Mouse (Mus musculus): Measurements from ENCODE around the gene Prkg2. TPM values are rescaled to one million over a fixed set of nuclear protein-coding genes. Genes with fewer than 3 reads are reported as not detected.

Gene Prkg2
- polyA plus RNA-seq, 1 experiment from 2014 or later, result 3.2 TPM

DNA sequence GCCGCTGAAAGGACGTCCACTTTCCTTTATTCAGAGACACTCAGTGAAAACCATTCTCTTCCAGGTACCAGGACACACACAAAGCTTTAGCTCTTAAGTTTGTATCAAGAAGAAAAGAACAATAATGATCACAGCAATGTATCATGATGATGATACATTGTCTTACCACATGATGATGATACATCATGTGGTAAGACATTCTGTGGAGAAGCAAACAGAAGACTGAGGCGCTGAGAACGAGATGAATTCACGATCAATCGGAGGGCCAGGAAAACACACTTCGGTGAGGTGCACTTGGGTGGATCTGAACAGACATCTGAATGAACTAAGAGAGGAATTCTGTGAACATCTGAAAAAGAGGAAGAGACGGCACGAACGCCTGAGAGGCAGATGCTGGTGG is 87.4 kb downstream of the Prkg2 start:
- WGBS, result 88% methylated on average over 10 of the region's 10 CpGs
- H3K27me3 ChIP-seq (ENCODE audit: insufficient read depth, low read length), result no peaks in the 10 kb centered on the region
- no peak overlapping the region for H3K4me2 ChIP-seq (ENCODE audit: low read length)
- no peak for TF ChIP-seq CTCF (IDR thresholded peaks at IDR 0.05; ENCODE audit: low read depth)
- H3K4me1 ChIP-seq (replicated peaks; ENCODE audit: insufficient read depth, low read length), result no peaks in the 10 kb centered on the region
- H3K9ac ChIP-seq (ENCODE audit: low read depth, low read length), result no peak overlapping the region
- H3K9me3 ChIP-seq (replicated peaks; ENCODE audit: low read length), result no peaks in the 10 kb centered on the region
- H3K4me3 ChIP-seq (replicated peaks; ENCODE audit: low read depth, low read length), result no peak overlapping the region
- no peak overlapping the region for H3K27ac ChIP-seq
- DNase-seq (ENCODE audit: low spot score) (no peak), ATAC-seq (replicated peaks; ENCODE audit: low FRiP score, low read depth) (no peak)
- H3K36me3 ChIP-seq (ENCODE audit: insufficient read depth, low read length), result no peaks in the 10 kb centered on the region

DNA sequence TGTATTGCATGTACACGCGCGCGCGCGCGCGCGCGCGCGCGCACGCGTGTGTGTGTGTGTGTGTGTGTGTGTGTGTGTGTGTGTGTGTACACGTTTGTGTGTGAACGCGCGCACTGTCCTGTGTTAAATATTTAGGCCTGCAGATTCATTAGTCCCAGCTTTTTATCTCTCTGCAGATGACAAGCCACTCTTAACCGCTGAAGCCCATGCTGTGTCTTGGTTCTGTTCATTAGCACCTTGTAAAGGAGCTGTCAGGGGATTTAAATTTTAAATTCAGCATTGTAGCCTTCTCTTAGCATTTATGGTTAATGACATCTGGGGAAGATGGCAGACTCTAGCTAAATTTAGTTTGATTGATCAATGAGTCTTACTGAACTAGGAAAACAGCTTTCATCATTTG is 90.5 kb downstream of the Prkg2 start:
- no peaks in the 10 kb centered on the region for H3K4me1 ChIP-seq (replicated peaks; ENCODE audit: insufficient read depth, low read length)
- ATAC-seq (replicated peaks; ENCODE audit: low FRiP score, low read depth) (no peak), DNase-seq (ENCODE audit: low spot score) (no peak)
- no peaks in the 10 kb centered on the region for H3K27me3 ChIP-seq (ENCODE audit: insufficient read depth, low read length)
- 93% methylated on average over 20 of the region's 20 CpGs for WGBS
- H3K36me3 ChIP-seq (ENCODE audit: insufficient read depth, low read length), result no peaks in the 10 kb centered on the region
- H3K4me2 ChIP-seq (ENCODE audit: low read length), result no peak overlapping the region
- TF ChIP-seq CTCF (IDR thresholded peaks at IDR 0.05; ENCODE audit: low read depth), result no peak
- no peak overlapping the region for H3K27ac ChIP-seq
- no peak overlapping the region for H3K4me3 ChIP-seq (replicated peaks; ENCODE audit: low read depth, low read length)
- H3K9ac ChIP-seq (ENCODE audit: low read depth, low read length), result no peak overlapping the region
- H3K9me3 ChIP-seq (replicated peaks; ENCODE audit: low read length), result no peaks in the 10 kb centered on the region

DNA sequence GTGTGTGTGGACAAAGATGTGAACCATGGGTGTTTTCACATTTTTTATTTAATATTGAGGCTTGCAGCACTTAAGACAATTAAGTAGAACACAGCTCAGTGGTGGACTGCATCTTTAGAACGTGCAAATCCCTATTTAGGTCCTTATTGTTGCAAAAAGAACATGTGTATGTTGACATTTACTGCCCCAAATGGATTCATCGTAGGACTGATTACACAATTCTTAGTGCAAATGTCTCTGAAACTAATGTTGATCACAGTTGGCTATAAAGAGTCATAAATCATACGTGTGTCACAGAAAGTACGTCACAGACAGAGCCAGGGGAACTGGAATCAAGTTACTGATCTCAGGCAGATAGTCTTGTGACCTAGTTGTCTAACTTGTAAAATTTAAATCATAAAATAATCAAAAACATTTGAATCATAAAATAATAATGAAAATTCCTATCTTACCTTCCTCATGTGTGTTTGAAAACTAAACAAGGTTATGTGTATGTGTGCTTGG is 91.0 kb downstream of the Prkg2 start:
- H3K9ac ChIP-seq (ENCODE audit: low read depth, low read length), result no peak overlapping the region
- H3K4me2 ChIP-seq (ENCODE audit: low read length), result no peak overlapping the region
- DNase-seq (ENCODE audit: low spot score), result no peak
- no peak for TF ChIP-seq CTCF (IDR thresholded peaks at IDR 0.05; ENCODE audit: low read depth)
- no peaks in the 10 kb centered on the region for H3K36me3 ChIP-seq (ENCODE audit: insufficient read depth, low read length)
- no peaks in the 10 kb centered on the region for H3K4me1 ChIP-seq (replicated peaks; ENCODE audit: insufficient read depth, low read length)
- no peaks in the 10 kb centered on the region for H3K27me3 ChIP-seq (ENCODE audit: insufficient read depth, low read length)
- WGBS, result 59% methylated on average over 4 of the region's 4 CpGs
- ATAC-seq (replicated peaks; ENCODE audit: low FRiP score, low read depth), result no peak
- no peak overlapping the region for H3K27ac ChIP-seq
- no peak overlapping the region for H3K4me3 ChIP-seq (replicated peaks; ENCODE audit: low read depth, low read length)
- no peaks in the 10 kb centered on the region for H3K9me3 ChIP-seq (replicated peaks; ENCODE audit: low read length)

DNA sequence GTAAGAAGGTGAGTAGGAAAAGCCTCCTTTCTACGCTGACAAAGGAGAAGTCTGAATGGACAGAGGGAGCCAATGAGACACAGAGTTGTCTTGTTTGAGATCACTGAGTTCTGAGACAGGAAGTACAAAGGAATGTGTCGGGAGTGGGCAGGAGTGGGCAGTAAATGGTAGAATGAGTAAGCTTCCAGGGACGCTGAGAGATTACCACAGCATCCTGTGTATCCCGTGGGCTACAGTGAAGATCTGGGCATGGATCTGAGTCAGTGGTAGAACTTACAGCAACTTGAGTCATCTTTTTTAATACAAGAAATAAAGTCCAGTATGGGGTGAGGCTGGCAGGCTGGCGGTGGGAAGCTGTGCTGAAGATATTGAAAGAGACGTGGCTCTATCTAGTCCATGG is 93.4 kb downstream of the Prkg2 start:
- Histone ChIP-seq H3K9ac (ENCODE audit: low read depth, low read length) (no peak overlapping the region), H3K27ac (no peak overlapping the region), H3K4me2 (ENCODE audit: low read length) (no peak overlapping the region), H3K4me1 (replicated peaks; ENCODE audit: insufficient read depth, low read length) (no peaks in the 10 kb centered on the region), H3K4me3 (replicated peaks; ENCODE audit: low read depth, low read length) (no peak overlapping the region), H3K9me3 (replicated peaks; ENCODE audit: low read length) (no peaks in the 10 kb centered on the region), H3K36me3 (ENCODE audit: insufficient read depth, low read length) (no peaks in the 10 kb centered on the region), H3K27me3 (ENCODE audit: insufficient read depth, low read length) (no peaks in the 10 kb centered on the region)
- 59% methylated on average over 6 of the region's 6 CpGs for WGBS
- TF ChIP-seq CTCF (IDR thresholded peaks at IDR 0.05; ENCODE audit: low read depth), result no peak
- no peak for ATAC-seq (replicated peaks; ENCODE audit: low FRiP score, low read depth)
- DNase-seq (ENCODE audit: low spot score), result no peak

DNA sequence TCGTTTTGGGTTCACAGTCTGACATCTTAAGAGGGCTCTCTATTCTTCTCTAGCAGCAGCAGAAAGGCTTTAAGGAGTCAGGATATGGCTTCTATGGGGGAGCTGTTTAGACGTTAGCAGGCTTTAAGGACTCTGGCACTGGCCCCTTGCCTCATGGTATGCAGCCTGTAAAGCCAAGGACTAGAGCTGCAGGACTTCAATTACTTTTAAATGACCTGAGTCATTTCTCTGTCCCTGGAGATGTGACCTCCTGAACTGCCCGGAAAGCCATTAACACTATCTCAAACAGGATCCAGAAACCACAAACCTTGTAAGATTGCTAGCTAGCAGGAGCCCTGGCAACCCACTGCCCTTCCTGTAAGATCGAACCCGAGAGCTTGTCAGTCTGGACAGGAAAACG is 96.4 kb downstream of the Prkg2 start:
- Histone ChIP-seq H3K27me3 (ENCODE audit: insufficient read depth, low read length) (no peaks in the 10 kb centered on the region), H3K4me1 (replicated peaks; ENCODE audit: insufficient read depth, low read length) (no peaks in the 10 kb centered on the region), H3K9me3 (replicated peaks; ENCODE audit: low read length) (no peaks in the 10 kb centered on the region), H3K4me3 (replicated peaks; ENCODE audit: low read depth, low read length) (no peak overlapping the region), H3K36me3 (ENCODE audit: insufficient read depth, low read length) (no peaks in the 10 kb centered on the region), H3K27ac (no peak overlapping the region), H3K9ac (ENCODE audit: low read depth, low read length) (no peak overlapping the region), H3K4me2 (ENCODE audit: low read length) (no peak overlapping the region)
- peak; percentile 37 for DNase-seq (ENCODE audit: low spot score)
- WGBS, result 11% methylated on average over 6 of the region's 6 CpGs
- TF ChIP-seq CTCF (IDR thresholded peaks at IDR 0.05; ENCODE audit: low read depth), result no peak
- no peak for ATAC-seq (replicated peaks; ENCODE audit: low FRiP score, low read depth)

DNA sequence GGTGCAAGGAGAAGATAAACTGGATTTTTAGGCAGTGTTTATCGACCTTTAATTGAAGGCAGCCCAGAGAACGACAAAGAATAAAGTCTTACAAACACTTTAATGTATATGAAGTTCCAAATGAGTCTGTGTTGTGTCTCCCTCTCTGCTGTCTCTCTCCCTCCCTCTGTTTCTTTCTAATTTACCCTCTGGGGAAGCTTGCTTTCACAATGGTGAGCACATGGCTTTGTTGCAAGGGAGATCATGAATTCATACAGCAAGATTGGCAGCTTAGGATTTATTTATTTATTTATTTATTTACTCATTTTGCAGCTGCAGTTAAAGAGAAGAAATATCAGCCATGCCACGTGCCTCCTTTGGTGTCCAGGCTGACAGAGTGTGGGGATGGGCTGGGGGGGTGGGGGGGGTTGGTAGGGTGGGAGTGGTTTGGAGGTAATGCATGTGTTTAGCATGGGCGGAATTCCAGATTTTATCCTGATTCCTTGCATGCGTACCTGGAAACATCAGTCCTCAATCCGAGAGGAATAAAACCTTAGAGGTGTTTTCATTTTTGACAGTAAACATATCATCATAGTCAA is 97.4 kb downstream of the Prkg2 start:
- no peaks in the 10 kb centered on the region for H3K4me1 ChIP-seq (replicated peaks; ENCODE audit: insufficient read depth, low read length)
- no peaks in the 10 kb centered on the region for H3K36me3 ChIP-seq (ENCODE audit: insufficient read depth, low read length)
- H3K9me3 ChIP-seq (replicated peaks; ENCODE audit: low read length), result no peaks in the 10 kb centered on the region
- no peak overlapping the region for H3K27ac ChIP-seq
- no peak for TF ChIP-seq CTCF (IDR thresholded peaks at IDR 0.05; ENCODE audit: low read depth)
- DNase-seq (ENCODE audit: low spot score) (no peak), ATAC-seq (replicated peaks; ENCODE audit: low FRiP score, low read depth) (no peak)
- 78% methylated on average over 6 of the region's 6 CpGs for WGBS
- no peak overlapping the region for H3K4me2 ChIP-seq (ENCODE audit: low read length)
- H3K27me3 ChIP-seq (ENCODE audit: insufficient read depth, low read length), result no peaks in the 10 kb centered on the region
- H3K4me3 ChIP-seq (replicated peaks; ENCODE audit: low read depth, low read length), result no peak overlapping the region
- H3K9ac ChIP-seq (ENCODE audit: low read depth, low read length), result no peak overlapping the region

DNA sequence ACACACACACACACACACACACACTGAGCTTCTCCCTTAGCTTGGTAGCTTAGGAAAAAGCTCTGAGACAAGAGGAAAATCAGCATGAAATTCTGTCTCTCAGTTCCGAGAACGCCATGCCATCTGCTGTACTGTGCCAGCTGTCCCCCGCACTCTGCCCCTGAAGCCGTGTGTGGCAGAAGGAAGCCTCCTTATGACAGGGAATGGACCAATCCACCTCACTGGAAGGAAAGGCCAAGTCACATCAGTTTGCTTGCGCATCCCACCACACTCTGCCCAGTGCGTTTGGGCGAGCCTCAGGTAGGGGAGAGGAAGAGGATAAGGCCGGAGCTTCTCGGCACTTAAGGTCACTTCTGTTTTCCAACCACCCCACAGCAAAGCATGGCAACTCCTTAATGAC is 98.0 kb downstream of the Prkg2 start:
- Histone ChIP-seq H3K4me3 (replicated peaks; ENCODE audit: low read depth, low read length) (no peak overlapping the region), H3K9ac (ENCODE audit: low read depth, low read length) (no peak overlapping the region), H3K27ac (no peak overlapping the region), H3K9me3 (replicated peaks; ENCODE audit: low read length) (no peaks in the 10 kb centered on the region), H3K27me3 (ENCODE audit: insufficient read depth, low read length) (no peaks in the 10 kb centered on the region), H3K4me1 (replicated peaks; ENCODE audit: insufficient read depth, low read length) (no peaks in the 10 kb centered on the region), H3K4me2 (ENCODE audit: low read length) (no peak overlapping the region), H3K36me3 (ENCODE audit: insufficient read depth, low read length) (no peaks in the 10 kb centered on the region)
- WGBS, result 87% methylated on average over 9 of the region's 9 CpGs
- ATAC-seq (replicated peaks; ENCODE audit: low FRiP score, low read depth) (no peak), DNase-seq (ENCODE audit: low spot score) (no peak)
- TF ChIP-seq CTCF (IDR thresholded peaks at IDR 0.05; ENCODE audit: low read depth), result no peak
